Mouse (Mus musculus) kidney, adult 2 months (tissue): ENCODE results near the gene Epha1.
A peak's percentile ranks its signal among the peaks of the same experiment; 100 is the strongest.

Experiments used
- CTCF ChIP-seq: fragments of 200-500 bp; conservative IDR thresholded peaks from 2 replicates; pipeline ENCODE4 v1.5.1; 2011; ENCODE audit warnings: low read depth, mild to moderate bottlenecking, control low read depth, low read length, moderate library complexity, mixed read lengths; ENCODE audit not compliant: insufficient read depth, insufficient read length
- POLR2A ChIP-seq: fragments of 200-500 bp; IDR thresholded peaks from one replicate; pipeline ENCODE4 v1.6.1; 2011; ENCODE audit warnings: low read depth, low read length, control low read depth

DNA sequence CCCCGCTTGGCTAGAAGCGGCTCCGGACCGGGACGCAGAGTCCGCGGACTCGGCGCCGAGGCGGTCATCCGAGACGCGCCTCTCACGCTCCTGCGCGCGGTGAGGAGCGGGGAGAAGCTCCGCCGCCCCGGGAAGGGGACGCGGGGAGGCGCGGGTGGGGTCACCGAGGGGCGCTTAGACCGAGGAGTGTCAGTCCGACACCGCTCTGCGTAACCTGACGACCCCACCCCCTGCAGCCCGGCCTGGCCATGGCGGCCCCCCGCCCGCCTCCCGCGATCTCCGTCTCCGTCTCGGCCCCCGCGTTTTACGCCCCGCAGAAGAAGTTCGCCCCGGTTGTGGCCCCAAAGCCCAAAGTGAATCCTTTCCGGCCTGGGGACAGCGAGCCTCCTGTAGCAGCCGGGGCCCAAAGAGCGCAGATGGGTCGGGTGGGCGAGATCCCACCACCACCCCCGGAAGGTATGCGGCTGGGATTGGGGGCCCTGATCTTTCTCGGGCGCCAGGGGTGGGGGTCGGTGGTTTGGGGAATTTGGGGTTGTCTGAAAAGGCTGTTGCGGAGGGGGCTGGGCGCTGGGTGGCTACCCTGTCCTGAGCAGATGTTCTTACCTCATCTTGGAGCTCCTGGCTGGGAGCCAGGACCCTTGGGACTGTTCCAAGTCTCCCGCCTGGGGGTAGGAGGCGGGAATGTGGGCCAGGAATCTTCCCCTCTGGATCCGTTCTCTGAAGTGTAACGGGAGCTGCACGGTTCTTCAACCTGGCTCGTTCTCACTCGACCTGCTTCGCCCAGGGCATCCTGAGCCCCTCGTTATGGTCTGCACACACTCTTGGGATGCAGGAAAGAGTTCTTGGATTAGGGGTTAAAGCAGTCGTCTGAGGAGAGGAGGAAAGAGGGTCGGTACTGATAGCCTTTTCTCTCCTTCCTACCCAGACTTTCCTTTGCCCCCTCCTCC, 22.8 kb downstream of the Epha1 start:
- TF ChIP-seq POLR2A (peak; percentile 80), CTCF (no peak)
